Mouse (Mus musculus) lung, adult 2 months (tissue): ENCODE results near the gene Gpx5.
"Not testable (repeated sequence)": the region's sequence is repeated elsewhere in the genome, so short reads cannot be mapped to it uniquely, and the experiment has no call there.

ENCODE experiments used
- CTCF ChIP-seq: fragments of 200-500 bp; IDR thresholded peaks from 2 replicates; pipeline ENCODE4 v1.5.1; 2011; ENCODE audit warnings: mild to moderate bottlenecking, low read length, control low read depth; ENCODE audit not compliant: insufficient read depth
- POLR2A ChIP-seq: fragments of 200-500 bp; IDR thresholded peaks from 2 replicates; pipeline ENCODE4 v1.6.1; 2011; ENCODE audit warnings: low read depth, mild to moderate bottlenecking, control low read depth, low read length, borderline replicate concordance; ENCODE audit errors: extremely low read depth

GRCm38 (mm10) chr13:21244967-21245366 lies 47.6 kb downstream of the Gpx5 start:
- TF ChIP-seq CTCF, POLR2A: not testable (repeated sequence)
